Mouse (Mus musculus): Measurements from ENCODE around the gene Frmpd1.
A peak's percentile ranks its signal among the peaks of the same experiment; 100 is the strongest.

Frmpd1 gene

DNA sequence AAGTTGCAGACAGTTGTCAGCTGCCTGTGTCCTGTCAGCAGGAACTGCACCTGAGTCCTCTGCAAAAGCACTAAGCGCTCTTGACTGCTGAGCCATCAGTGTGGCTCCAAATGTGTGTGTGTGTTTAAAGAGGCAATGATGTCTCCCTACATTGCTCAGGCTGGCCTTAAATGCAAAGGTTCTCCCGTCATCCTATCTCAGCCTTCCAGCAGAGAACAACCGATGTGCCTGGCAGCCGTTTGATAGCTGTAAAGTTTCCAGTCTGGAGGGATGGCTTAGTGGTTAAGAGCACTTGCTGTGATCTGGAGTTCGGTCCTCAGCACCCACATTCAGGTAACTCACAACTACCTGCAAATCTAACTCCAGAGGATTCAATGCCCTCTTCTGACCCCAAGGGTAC is 56.7 kb downstream of the Frmpd1 start:
- no peak for DNase-seq (ENCODE audit: low read depth, low spot score)

DNA sequence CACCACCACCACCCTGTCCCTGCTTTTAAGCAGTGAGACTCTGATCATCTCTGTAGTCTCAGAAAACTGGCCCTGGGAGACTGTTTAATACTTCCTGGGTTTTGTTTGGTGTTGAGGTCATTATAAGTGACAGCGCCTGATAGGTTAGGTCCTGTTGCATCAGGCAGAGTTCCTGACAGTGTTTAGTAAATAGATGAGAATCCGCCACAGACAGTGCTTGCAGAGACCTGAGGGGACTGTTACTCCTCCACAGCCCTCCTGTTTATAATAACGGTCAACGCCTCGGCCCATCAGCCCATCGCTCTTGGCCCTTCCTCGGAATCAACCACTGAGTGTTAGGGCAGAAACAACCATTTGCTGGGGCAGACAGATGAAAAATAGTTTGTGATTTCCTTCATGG is 57.5 kb downstream of the Frmpd1 start:
- no peak for DNase-seq (ENCODE audit: low read depth, low spot score)

DNA sequence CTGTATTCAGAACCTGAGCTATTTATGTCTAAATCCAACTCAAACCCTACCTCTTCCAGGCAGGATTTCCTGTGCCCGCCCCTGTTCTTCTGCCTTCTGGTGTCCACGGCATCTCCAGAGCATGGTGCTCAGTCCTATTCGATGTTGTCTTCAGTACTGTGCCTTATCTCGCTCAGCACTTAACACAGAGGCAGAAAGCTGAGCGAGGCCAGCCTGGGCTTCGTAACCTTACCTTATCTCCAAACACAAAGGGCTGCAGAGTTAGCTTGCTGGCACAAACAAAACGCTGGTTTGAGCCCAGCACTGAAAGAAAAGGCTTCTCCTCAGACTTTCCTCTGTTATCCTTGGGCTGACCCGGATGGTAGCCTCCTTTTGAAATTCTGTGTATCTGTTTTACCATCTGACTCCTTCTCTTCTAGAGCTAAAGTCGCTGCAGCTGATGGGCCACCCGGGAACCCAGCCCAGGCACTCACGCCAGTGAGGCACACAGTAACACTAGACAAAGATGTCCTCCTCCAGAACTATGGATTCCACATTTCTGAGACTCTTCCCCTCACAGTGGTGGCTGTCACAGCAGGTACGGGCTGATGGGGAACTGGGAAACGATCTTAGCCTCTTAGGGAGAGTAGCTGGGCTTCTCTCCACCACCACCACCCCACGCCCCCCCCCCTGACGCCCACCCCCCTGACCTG is 58.7 kb downstream of the Frmpd1 start:
- no peak for DNase-seq (ENCODE audit: low read depth, low spot score)

DNA sequence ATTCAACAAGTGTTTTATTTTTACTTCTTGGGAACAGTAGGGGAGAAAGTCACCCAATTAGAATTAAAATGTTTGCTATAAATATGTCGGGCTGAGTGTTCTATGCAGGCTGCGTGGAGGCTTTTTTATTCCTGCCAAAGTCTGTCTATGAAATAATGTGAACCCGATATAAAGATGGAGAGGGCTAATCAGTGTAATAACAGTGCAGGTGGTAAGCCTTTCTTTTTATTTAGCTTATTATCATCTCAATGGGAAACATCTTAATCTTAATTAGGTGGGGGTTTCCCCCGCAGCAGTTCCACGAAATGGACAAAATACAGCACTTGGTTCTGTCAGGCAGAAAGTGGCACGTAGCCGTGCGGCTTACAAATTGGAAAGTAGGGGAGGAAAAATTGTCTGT is 66.6 kb downstream of the Frmpd1 start:
- no peak for DNase-seq (ENCODE audit: low read depth, low spot score)

DNA sequence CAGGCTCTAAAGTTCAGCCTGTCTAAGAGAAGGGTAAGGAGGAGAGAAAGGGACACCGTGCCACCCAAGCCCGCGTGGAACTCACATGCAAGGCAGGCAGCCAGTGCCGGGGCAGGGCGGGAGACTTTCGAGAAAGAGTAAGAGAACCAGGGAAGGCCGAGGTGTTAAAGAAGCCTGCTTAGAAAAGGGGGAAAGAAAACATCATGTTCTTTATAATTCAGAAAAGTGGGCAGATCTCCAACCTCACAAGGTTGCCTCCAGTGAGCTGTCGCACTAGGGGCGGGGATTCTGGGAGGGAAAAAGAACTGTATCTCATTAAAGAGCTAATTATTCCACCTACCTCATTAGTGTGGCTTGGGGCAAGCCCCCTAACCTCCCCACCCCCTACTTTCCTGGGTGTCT is 68.2 kb downstream of the Frmpd1 start:
- DNase-seq (ENCODE audit: low read depth, low spot score), result no peak

DNA sequence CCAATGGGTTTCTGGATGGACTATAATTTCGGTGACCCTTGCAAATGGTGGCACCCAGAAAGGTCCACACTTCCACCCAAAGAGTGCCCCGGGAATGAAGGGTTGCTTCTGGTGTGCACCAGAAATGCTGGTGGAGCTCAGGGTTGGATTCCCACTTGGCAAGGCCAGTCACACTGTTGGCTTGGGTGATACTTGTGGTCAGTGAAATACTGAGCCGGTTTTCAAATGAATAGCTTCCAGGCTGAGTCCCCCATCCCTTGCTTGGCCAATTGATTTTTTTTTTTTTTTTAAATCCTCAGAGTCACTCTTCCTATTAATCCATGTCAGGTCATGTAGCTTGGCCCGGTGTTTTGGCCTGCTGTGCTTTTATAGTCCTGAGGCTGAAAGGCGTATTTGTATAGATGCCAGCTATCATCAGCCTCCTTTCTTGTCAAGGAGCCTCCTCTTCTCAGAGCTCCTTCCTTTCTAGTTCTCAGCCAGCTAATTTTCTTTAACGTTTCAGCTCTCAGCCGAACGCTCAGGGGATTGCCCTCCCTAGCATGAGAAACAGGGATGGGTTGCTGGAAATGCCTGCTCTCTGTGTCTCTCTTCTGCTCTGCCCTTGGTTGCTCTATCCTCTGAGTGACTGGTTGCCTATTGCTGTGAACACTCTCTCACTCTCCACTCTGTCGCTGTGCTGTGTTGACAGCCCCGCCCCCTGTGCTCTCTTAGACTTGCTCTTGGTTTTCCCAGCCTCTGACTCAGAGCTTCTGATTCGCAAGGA is 69.3 kb downstream of the Frmpd1 start:
- DNase-seq (ENCODE audit: low read depth, low spot score), result peak; percentile 39

DNA sequence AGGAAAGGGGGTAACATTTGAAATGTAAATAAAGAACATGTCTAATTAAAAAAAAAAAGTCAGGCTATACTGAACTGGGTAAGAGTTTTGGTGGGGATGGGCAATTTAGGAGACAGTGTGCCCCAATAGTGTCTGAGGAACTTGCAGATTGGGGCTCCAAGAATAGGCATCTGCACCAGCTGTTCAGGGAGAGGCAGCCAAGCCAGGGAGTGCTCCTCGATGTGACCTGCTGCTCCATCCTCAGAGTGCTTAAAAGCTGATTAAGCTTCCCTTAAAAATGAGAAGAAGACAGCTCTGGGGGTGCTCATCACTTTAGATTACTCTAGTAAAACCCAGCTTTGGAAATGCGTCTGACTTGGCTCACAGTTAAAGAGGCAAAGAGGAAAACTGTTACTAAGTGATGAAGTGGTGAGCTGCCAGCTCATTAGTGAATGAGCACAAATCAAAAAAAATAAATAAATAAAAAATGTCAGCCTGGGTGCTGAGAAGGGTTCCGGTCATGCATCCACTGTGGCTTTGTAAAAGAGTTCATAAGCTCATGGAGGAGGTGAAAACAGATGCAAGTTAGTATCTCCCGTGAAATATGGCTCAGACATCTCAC is 74.7 kb downstream of the Frmpd1 start:
- DNase-seq (ENCODE audit: low read depth, low spot score), result no peak

DNA sequence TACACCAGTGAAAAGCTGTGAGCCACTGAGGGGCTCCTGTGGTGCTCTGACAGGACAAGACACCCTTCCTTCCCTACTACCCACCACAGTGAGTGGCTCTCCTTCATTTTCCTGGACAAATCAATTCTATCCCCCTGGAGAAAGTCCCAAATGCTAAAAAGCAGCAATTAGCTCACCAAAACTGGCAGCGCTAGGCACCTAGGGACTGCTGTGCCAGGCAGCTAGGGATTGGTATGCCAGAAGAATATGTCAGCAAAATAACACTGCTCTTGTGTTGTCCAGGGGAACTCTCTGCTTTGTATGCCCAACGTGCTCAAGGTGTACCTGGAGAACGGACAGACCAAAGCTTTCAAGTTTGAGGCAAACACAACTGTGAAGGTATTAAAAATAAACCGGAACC is 76.9 kb downstream of the Frmpd1 start:
- DNase-seq (ENCODE audit: low read depth, low spot score), result no peak

DNA sequence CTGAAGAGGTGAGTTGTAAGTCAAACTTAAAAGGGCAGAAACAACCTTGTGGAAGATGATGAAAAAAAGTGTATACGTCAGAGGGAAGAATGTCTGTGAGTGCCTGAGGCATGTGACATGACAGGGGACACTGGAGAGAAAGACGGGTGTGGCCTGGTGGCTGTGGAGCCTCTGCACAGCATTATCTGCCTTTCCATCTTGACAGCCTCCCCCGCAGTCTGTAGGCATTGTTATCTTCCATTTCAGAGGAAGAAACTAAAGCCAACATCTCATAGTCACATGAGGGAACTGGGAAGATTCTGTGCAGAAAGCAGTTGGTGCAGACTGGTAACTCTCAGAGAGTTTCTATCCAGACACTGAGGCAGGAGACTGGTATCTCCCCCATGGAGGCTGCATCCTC is 83.2 kb downstream of the Frmpd1 start:
- no peak for DNase-seq (ENCODE audit: low read depth, low spot score)

DNA sequence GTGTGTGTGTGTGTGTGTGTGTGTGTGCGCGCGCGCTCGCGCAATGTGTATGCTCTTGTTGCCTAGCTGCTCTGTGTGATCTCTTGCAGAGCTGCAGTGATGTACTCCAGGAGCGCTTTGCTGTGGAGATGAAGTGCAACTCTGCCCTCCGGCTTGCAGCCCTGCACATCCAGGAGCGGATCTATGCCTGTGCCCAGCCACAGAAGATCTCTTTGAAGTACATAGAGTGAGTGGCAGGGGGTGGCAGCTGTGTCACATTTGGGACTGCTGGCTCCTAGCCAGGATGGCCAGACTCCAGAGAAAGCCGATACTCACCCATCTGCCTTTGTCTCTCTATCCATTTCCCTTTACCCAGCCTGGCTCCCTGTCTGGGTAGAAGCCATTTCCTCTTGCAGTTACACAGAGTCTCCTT is 86.4 kb downstream of the Frmpd1 start:
- peak; percentile 47 for DNase-seq (ENCODE audit: low read depth, low spot score)

DNA sequence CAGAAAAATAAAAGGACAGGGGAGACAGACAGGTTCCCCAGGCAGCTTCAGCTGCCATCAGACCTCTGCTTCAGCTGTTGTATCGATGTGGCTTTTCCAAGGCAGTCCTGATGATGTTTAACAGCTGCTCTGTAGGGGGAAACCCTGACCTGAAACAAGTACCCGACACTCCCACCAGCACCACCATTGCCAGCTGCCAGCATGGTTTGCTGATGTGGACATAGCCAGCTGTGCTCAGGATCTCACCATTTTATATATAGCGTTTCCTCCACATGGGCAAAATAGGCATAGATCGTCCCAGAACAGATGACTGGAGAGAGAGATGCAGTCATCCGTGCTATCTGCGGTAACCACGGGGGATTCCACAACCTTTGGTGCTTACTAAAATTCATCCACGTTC is 91.1 kb downstream of the Frmpd1 start:
- DNase-seq (ENCODE audit: low read depth, low spot score), result no peak

DNA sequence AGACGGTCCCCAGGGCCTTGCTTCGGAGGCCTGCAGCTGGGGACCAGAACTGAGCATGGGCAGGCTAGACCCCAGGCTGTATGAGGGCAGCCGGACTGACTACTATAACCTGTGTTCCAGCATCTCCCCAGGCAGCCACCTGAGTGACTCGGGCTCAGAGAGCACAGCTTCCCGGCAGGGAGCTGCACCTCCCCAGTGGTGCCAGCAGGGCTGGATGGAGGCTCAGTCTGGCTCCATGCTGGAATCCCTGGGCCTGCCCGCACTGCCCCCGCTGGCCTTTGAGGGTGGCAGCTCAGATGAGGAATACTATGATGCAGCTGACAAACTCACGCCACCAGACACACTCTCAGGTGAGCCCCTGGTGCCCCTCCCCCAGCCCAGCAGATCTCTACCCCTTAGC is 94.6 kb downstream of the Frmpd1 start:
- no peak for DNase-seq (ENCODE audit: low read depth, low spot score)

DNA sequence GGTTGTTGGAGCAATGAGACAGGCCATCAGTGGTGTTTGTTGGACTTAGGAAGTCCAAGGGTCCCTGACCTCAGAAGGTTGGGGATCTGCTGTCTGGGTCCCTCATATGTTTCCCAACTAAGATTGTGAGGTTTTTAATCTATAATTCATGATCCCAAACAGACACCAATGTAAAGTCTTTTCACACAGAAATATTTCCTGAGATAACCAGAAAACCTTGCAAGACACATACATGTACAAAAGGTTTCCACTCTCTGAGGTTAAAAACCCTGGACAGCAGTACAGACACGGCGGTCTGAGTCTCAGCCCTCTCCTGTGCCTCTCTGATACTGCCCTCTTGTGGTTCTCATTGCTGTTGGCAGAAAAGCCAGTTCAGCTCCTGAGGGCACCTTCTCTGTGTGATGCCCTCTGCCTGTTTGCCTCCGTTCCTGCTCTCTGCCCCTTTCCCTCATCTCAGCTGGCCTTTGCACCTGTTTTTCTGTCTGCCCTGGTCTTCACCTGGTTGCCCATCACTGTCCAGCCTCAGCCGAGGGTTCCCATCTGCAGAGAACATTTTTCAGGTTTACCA is 95.4 kb downstream of the Frmpd1 start:
- no peak for DNase-seq (ENCODE audit: low read depth, low spot score)

DNA sequence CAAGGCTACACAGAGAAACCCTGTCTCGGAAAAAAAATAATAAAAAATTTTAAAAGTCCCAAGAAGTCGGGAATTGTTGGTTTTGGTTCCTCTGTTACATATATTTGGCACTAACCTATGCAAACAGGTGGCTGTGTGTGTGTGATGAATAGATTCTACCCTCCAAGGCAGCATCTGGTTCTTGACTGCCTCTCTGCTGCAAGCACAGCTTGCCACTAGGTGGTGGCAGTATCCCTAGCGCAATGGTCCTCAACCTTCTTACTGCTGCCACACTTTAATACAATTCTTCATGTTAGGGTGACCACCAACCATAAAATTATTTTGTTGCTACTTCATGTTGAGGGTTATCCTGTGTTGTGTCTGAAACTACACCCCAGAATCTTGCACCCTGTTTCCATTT is 101.6 kb downstream of the Frmpd1 start:
- DNase-seq (ENCODE audit: low read depth, low spot score), result no peak

DNA sequence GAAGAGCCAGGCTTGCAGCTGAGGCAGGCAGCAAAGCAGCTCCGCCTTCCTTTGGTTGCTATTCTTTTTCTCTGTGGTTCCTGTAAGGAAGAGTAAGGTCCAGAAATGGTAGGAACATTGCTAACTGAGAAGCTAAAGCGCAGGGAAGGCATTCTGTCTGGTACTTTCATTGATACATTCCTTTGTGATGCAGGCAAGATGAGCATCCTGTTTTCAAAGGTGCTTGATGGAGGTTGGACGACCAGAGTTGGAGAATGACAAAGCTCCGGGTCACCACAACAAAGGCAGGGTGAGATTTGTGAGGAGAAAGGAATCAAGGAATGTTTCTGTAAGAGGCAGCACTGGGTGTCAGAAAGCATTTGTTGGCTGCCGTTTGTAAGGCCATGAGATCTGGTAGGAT is 103.2 kb downstream of the Frmpd1 start:
- no peak for DNase-seq (ENCODE audit: low read depth, low spot score)

DNA sequence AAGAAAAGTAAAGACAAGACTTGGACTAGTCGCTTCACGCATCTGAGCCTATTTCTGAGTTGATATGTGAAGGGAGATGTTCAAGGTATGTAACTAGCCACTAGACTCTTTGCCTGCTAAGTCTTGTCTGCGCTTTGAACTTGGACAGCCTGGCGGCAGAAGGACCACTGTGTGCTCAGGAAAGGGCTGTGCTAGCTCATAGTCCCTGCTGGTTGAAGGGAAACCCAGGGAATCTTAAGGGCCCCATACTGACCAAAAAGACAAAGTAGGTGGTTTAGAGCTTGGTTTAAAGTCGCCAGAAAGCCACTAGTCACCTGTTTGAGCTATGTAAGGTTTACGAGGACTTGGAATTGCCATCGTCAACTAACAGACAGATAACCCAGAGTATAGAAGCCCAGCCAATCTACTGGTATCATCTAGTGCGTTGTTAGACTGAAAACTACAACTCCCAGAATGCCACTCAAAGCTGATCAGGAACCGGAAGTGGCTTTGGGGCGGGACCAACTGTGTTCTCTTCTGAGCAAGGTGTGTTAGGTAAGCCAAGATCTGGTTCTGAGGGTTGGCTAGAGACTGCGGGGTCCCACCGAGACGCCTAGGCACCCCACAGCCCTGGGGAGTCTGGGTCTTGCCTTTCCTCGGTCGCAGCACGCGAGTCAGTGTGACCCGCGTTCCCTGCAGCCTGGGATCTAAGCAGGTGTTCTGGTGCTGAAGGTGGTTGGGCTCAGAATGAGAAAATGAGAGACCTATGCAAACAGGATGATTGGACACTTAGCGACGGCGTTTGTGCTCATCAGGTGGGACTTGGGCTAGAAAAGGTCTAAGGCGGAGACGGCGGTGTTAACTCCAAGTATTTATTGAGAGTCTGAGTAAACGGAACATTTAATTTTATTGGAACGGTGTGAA is 112.2 kb downstream of the Frmpd1 start, which contains the start of gene Trmt10b:
Trmt10b (plus strand) TSS at position 466 of the 903 bp plus-strand sequence.
- DNase-seq (ENCODE audit: low read depth, low spot score), result peak; percentile 39

DNA sequence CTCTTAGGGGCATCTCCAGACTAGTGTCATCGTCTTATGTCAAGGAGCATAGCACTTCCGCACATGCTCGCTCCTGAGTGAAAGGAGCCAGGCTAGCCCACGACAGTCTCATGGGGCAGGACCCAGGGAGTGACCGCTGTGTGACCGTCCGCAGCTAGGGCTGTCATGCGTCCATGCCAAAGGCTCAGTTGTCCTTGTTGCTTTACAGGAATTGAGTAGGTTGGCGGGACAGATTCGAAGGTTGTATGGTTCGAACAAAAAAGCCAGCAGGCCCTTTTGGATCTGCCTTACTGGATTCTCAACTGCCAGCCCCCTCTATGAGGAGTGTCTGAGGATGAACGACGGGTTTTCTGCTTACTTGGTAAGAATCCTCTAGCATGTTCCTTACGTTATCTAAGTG is 120.9 kb downstream of the Frmpd1 start:
- no peak for DNase-seq (ENCODE audit: low read depth, low spot score)

DNA sequence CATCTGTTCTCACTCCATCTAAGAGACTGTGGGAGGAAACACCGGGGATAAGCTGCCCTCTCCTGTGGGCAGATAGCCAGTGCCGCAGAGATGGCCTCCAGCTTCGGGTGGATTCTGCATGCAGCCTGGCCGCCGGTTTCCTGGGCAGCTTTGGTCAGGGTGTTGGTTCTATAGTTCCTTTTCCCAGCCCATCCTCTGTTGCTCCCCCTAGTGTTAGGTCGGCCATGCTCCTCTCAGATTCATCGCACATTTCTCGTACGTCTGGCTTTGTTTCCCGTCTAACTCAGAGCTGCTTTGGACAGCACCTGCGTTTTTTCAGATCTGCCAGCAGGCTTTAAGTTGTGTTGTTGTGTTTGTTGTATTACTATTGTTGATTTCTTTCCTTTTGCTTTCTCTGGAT is 123.4 kb downstream of the Frmpd1 start:
- DNase-seq (ENCODE audit: low read depth, low spot score), result no peak

DNA sequence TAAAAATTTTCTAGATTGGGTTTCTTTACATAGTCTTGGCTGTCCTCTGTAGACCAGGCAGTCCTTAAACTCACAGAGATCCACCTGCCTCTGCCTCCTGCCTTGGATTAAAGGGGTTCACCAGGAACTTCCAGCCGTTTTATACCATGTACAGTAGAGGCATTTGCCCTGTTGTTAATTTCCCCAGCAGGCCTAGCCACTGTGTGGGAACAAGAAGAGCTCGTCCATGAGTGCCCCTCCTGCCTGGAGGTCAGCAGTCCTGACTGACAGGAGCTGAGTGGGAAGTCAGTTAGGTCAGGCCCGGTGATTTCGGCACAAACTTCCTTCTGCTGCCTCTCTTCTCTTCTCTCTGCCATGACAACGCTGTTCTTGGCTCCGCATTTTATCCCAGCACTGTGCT is 123.9 kb downstream of the Frmpd1 start:
- no peak for DNase-seq (ENCODE audit: low read depth, low spot score)

DNA sequence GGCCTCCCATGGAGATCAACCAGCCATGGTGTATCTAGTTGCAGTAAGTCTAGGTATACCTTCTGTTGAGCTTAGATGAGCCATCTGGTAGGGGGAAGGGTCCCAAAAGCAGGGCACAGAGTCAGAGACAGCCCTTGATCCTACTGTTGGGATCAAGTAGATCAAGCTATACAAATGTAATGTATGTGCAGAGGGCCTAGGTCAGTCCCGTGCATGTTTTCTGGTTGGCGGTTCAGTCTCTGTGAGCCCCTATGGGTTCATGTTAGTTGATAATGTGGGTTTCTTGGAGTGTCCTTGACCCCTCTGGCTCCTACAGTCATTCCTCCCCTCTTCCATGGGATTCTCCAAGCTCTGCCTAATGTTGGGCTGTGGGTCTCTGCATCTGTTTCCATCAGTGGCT is 126.4 kb downstream of the Frmpd1 start:
- DNase-seq (ENCODE audit: low read depth, low spot score), result no peak

DNA sequence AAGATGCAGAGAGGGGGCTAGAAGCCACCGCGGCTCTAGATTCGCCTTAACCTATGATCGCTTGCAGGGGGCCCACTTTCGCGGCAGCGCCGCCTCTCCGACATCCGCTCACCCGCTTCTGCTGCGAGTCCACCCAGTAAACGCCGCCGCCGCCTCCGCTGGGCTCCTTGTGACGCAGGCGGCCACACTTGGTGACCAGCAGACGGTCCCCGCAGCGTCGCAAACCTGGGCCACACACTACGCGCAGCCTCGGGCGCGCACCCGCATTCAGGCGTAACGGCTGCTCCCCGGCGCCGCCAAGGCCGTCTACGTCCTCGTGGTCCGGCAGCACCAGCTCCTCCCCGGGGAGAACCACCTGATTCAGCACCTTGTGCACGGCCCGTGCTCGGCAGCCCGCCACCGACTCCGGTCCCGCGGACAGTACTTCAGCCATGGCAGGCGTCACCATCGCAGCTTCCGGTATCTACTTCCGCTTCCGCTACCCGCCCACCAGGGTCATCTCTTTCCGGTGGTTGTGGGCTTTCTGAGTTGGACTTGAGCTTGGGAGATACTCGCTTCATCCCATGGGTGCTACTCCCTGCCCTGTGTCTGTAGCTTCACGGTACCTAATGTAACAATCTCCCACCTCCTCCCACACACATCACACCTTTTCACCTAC is 135.6 kb downstream of the Frmpd1 start:
- peak; percentile 57 for DNase-seq (ENCODE audit: low read depth, low spot score)

Measured in brain, embryonic 18.5 days (tissue).